Mouse (Mus musculus): ENCODE results near the gene Tiam1. TPM values are rescaled to one million over a fixed set of nuclear protein-coding genes. Genes with fewer than 3 reads are reported as not detected.

Tiam1 gene
- polyA plus RNA-seq, 1 experiment: 1.8 TPM

- no peaks in the 10 kb centered on the region for H3K27me3 ChIP-seq (ENCODE audit: control insufficient read depth, insufficient read depth, low read length)
- no peaks in the 10 kb centered on the region for H3K36me3 ChIP-seq (ENCODE audit: control insufficient read depth, insufficient read depth, low read length)
- 76% methylated on average over 10 of the region's 10 CpGs for WGBS
- H3K27ac ChIP-seq (ENCODE audit: insufficient read depth, low read depth, low read length): no peak overlapping the region
- H3K4me1 ChIP-seq (ENCODE audit: control insufficient read depth, insufficient read depth, insufficient read length, low read length): no peaks in the 10 kb centered on the region
- TF ChIP-seq POLR2A (IDR thresholded peaks at IDR 0.05; ENCODE audit: low read depth, low read length) (no peak), CTCF (IDR thresholded peaks at IDR 0.05; ENCODE audit: extremely low read depth, insufficient read length, insufficient replicate concordance, low read depth, low read length) (no peak)
- H3K4me3 ChIP-seq (ENCODE audit: low read depth, low read length): no peak overlapping the region
Observed at GRCm38 (mm10) chr16:89762523-89762922, 381.0 kb downstream of the Tiam1 start.

- 48% methylated on average over 8 of the region's 8 CpGs for WGBS
- no peak for TF ChIP-seq CTCF (IDR thresholded peaks at IDR 0.05; ENCODE audit: extremely low read depth, insufficient read length, insufficient replicate concordance, low read depth, low read length)
- TF ChIP-seq POLR2A (IDR thresholded peaks at IDR 0.05; ENCODE audit: low read depth, low read length): no peak
Observed at GRCm38 (mm10) chr16:89762096-89762495, 381.5 kb downstream of the Tiam1 start.

GRCm38 (mm10) chr16:89757384-89757783 is 386.2 kb downstream of the Tiam1 start:
- H3K27me3 ChIP-seq (ENCODE audit: control insufficient read depth, insufficient read depth, low read length): no peaks in the 10 kb centered on the region

More at GRCm38 (mm10) chr16:89762096-89762495, 381.5 kb downstream of the Tiam1 start:
- Histone ChIP-seq H3K4me1 (ENCODE audit: control insufficient read depth, insufficient read depth, insufficient read length, low read length) (no peaks in the 10 kb centered on the region), H3K36me3 (ENCODE audit: control insufficient read depth, insufficient read depth, low read length) (no peaks in the 10 kb centered on the region), H3K4me3 (ENCODE audit: low read depth, low read length) (no peak overlapping the region), H3K27ac (ENCODE audit: insufficient read depth, low read depth, low read length) (no peak overlapping the region), H3K27me3 (ENCODE audit: control insufficient read depth, insufficient read depth, low read length) (no peaks in the 10 kb centered on the region)

GRCm38 (mm10) chr16:89754709-89755108 is 388.9 kb downstream of the Tiam1 start:
- 80% methylated on average over 3 of the region's 3 CpGs for WGBS
- no peaks in the 10 kb centered on the region for H3K4me1 ChIP-seq (ENCODE audit: control insufficient read depth, insufficient read depth, insufficient read length, low read length)
- no peaks in the 10 kb centered on the region for H3K36me3 ChIP-seq (ENCODE audit: control insufficient read depth, insufficient read depth, low read length)
- H3K27me3 ChIP-seq (ENCODE audit: control insufficient read depth, insufficient read depth, low read length): no peaks in the 10 kb centered on the region; the same call in 1 of the 2 replicates
- no peak overlapping the region for H3K27ac ChIP-seq (ENCODE audit: insufficient read depth, low read depth, low read length)
- no peak overlapping the region for H3K4me3 ChIP-seq (ENCODE audit: low read depth, low read length)
- TF ChIP-seq POLR2A (IDR thresholded peaks at IDR 0.05; ENCODE audit: low read depth, low read length): no peak
- TF ChIP-seq CTCF (IDR thresholded peaks at IDR 0.05; ENCODE audit: extremely low read depth, insufficient read length, insufficient replicate concordance, low read depth, low read length): no peak

More at GRCm38 (mm10) chr16:89757384-89757783, 386.2 kb downstream of the Tiam1 start:
- H3K4me3 ChIP-seq (ENCODE audit: low read depth, low read length): no peak overlapping the region
- H3K27ac ChIP-seq (ENCODE audit: insufficient read depth, low read depth, low read length): no peak overlapping the region
- TF ChIP-seq POLR2A (IDR thresholded peaks at IDR 0.05; ENCODE audit: low read depth, low read length): no peak
- no peak for TF ChIP-seq CTCF (IDR thresholded peaks at IDR 0.05; ENCODE audit: extremely low read depth, insufficient read length, insufficient replicate concordance, low read depth, low read length)
- WGBS: 70% methylated on average over 5 of the region's 5 CpGs
- H3K4me1 ChIP-seq (ENCODE audit: control insufficient read depth, insufficient read depth, insufficient read length, low read length): no peaks in the 10 kb centered on the region
- H3K36me3 ChIP-seq (ENCODE audit: control insufficient read depth, insufficient read depth, low read length): no peaks in the 10 kb centered on the region

- Histone ChIP-seq H3K27me3 (ENCODE audit: control insufficient read depth, insufficient read depth, low read length) (no peaks in the 10 kb centered on the region; the same call in 1 of the 2 replicates), H3K4me3 (ENCODE audit: low read depth, low read length) (no peak overlapping the region), H3K4me1 (ENCODE audit: control insufficient read depth, insufficient read depth, insufficient read length, low read length) (no peaks in the 10 kb centered on the region), H3K36me3 (ENCODE audit: control insufficient read depth, insufficient read depth, low read length) (no peaks in the 10 kb centered on the region), H3K27ac (ENCODE audit: insufficient read depth, low read depth, low read length) (no peak overlapping the region)
- TF ChIP-seq CTCF (IDR thresholded peaks at IDR 0.05; ENCODE audit: extremely low read depth, insufficient read length, insufficient replicate concordance, low read depth, low read length): no peak
- TF ChIP-seq POLR2A (IDR thresholded peaks at IDR 0.05; ENCODE audit: low read depth, low read length): no peak
- 61% methylated on average over 2 of the region's 2 CpGs for WGBS
Observed at GRCm38 (mm10) chr16:89747864-89748263, 395.7 kb downstream of the Tiam1 start.

- WGBS: 25% methylated on average over 2 of the region's 2 CpGs
- no peak overlapping the region for H3K4me3 ChIP-seq (ENCODE audit: low read depth, low read length)
- H3K4me1 ChIP-seq (ENCODE audit: control insufficient read depth, insufficient read depth, insufficient read length, low read length): no peaks in the 10 kb centered on the region
- no peaks in the 10 kb centered on the region for H3K36me3 ChIP-seq (ENCODE audit: control insufficient read depth, insufficient read depth, low read length)
- H3K27ac ChIP-seq (ENCODE audit: insufficient read depth, low read depth, low read length): no peak overlapping the region
- TF ChIP-seq CTCF (IDR thresholded peaks at IDR 0.05; ENCODE audit: extremely low read depth, insufficient read length, insufficient replicate concordance, low read depth, low read length) (no peak), POLR2A (IDR thresholded peaks at IDR 0.05; ENCODE audit: low read depth, low read length) (no peak)
- H3K27me3 ChIP-seq (ENCODE audit: control insufficient read depth, insufficient read depth, low read length): no peaks in the 10 kb centered on the region
Observed at GRCm38 (mm10) chr16:89739559-89739958, 404.0 kb downstream of the Tiam1 start.

- Histone ChIP-seq H3K36me3 (ENCODE audit: control insufficient read depth, insufficient read depth, low read length) (no peaks in the 10 kb centered on the region), H3K4me1 (ENCODE audit: control insufficient read depth, insufficient read depth, insufficient read length, low read length) (no peaks in the 10 kb centered on the region), H3K27ac (ENCODE audit: insufficient read depth, low read depth, low read length) (no peak overlapping the region), H3K4me3 (ENCODE audit: low read depth, low read length) (no peak overlapping the region), H3K27me3 (ENCODE audit: control insufficient read depth, insufficient read depth, low read length) (no peaks in the 10 kb centered on the region)
- 48% methylated on average over 6 of the region's 6 CpGs for WGBS
- TF ChIP-seq POLR2A (IDR thresholded peaks at IDR 0.05; ENCODE audit: low read depth, low read length) (no peak), CTCF (IDR thresholded peaks at IDR 0.05; ENCODE audit: extremely low read depth, insufficient read length, insufficient replicate concordance, low read depth, low read length) (no peak)
Observed at GRCm38 (mm10) chr16:89738963-89739362, 404.6 kb downstream of the Tiam1 start.

Other genes with a start within 250 kb of the Tiam1 start
- gene Sod1, start 77.0 kb upstream of the Tiam1 start, polyA plus RNA-seq (2012; rRNA removed): 247 and 406 TPM in 2 replicates
- gene Scaf4, start 140.7 kb upstream of the Tiam1 start, polyA plus RNA-seq (2012; rRNA removed): 20.9 and 43.4 TPM in 2 replicates
- gene Hunk, start 242.2 kb upstream of the Tiam1 start, polyA plus RNA-seq (2012; rRNA removed): 0.51 and 1.4 TPM in 2 replicates

Data from small intestine, adult 2 months (tissue).